Mouse (Mus musculus) inflammation-experienced regulatory T-cells, adult 16 weeks (primary cell): Measurements from ENCODE around the gene Tmem236. TPM values are rescaled to one million over a fixed set of nuclear protein-coding genes. Genes with fewer than 3 reads are reported as not detected.

Experiments
- polyA plus RNA-seq: library from polyadenylated mRNA; unstranded; fragments of 100-300 nt; shearing (Covaris generic); gene quantifications from one replicate; pipeline ENCODE4 v1.2.1, GENCODE M21; 2017

The Tmem236 gene
- polyA plus RNA-seq: not detected

DNA sequence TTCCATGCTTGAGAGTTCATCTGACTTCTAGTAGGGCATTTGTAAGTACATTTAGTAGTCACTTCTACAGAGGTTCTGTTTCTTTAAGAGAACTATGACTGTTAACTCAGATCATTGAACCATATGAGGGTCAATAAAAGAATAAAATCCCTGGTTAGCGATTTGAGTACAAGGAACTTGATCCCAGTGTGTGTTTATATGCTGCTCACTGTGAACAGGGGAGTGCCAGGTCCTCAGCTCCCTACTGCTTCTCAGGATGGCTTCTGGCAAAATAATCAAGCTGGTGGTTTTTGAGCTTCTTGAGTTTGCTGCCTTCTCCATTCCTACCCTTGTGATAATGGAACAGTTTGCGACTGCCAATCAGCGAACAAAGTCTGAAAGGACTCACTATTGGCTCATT is at the start of gene Tmem236:
TSS of gene Tmem236 (plus strand) at position 190 of the 400 bp plus-strand sequence.

DNA sequence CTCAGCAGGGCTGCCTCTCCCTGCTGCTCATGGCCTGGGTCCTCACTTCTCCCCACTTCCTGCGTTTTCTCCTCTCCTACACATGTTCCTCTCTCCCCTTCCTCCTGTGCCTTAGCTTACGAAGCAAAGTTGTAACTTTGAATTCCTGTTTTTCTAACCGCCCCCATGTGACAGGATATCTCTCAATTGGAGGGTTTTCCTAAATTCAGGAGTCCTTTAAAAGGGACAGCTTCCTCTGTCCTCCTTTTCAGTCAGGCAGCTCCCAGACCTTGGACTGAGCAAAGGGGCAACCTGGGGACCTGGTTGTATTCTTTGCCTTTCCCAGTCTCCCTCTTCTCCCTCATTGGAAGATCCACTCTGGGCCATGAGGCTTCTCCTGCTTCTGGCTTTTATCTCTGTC is 54.8 kb downstream of the Tmem236 start, which contains the start of gene Mrc1:
TSS of gene Mrc1 (plus strand) at position 244 of the 400 bp plus-strand sequence.

Other genes starting within 250 kb of the Tmem236 start
- not detected for gene Hacd1, start 118.4 kb upstream of the Tmem236 start, polyA plus RNA-seq
- gene Stam, start 100.4 kb upstream of the Tmem236 start, polyA plus RNA-seq: 42.2 TPM
- 3.8 TPM for gene Mrc1, start 54.9 kb downstream of the Tmem236 start, polyA plus RNA-seq
- gene Slc39a12, start 213.8 kb downstream of the Tmem236 start, polyA plus RNA-seq: not detected